Mouse (Mus musculus) C2C12 (cell line): ENCODE results near the gene Topors.

ENCODE experiments used
- CEBPB ChIP-seq: IDR thresholded peaks from one replicate; pipeline ENCODE4 v1.6.1; 2011; ENCODE audit warnings: low read depth, mild to moderate bottlenecking, control low read depth, moderate library complexity
- CTCF ChIP-seq: IDR thresholded peaks from one replicate; pipeline ENCODE4 v1.5.1; 2011; ENCODE audit not compliant: control insufficient read depth, insufficient read depth, insufficient read length
- MAX ChIP-seq: IDR thresholded peaks from one replicate; pipeline ENCODE4 v1.6.1; 2011; ENCODE audit warnings: mild to moderate bottlenecking, control low read depth
- MYOD1 ChIP-seq: IDR thresholded peaks from one replicate; pipeline ENCODE4 v1.6.1; 2011; ENCODE audit warnings: low read depth; ENCODE audit not compliant: control insufficient read depth, insufficient read length
- MYOG ChIP-seq: IDR thresholded peaks from one replicate; pipeline ENCODE4 v1.6.1; 2011; ENCODE audit not compliant: control insufficient read depth, insufficient read length; ENCODE audit errors: extremely low read depth
- USF1 ChIP-seq: IDR thresholded peaks from one replicate; pipeline ENCODE4 v1.6.1; 2011; ENCODE audit warnings: low read depth, mild to moderate bottlenecking, control low read depth, moderate library complexity

GRCm38 (mm10) chr4:40236829-40237228 lies 32.8 kb downstream of the Topors start:
- TF ChIP-seq CTCF (no peak), USF1 (no peak), CEBPB (no peak), MYOD1 (no peak), MAX (no peak), MYOG (no peak)
